Mouse (Mus musculus): Measurements from ENCODE around the gene Maml3. TPM values are rescaled to one million over a fixed set of nuclear protein-coding genes. Genes with fewer than 3 reads are reported as not detected.
A peak's percentile ranks its signal among the peaks of the same experiment; 100 is the strongest.

The Maml3 gene
- polyA plus RNA-seq, 1 experiment from 2014 or later = 5.6 TPM

- Histone ChIP-seq H3K27ac (peak overlapping the region; percentile 70), H3K27me3 (ENCODE audit: insufficient read depth, poor library complexity, severe bottlenecking) (no peaks in the 10 kb centered on the region), H3K36me3 (no peaks in the 10 kb centered on the region), H3K9me3 (no peaks in the 10 kb centered on the region), H3K4me1 (replicated peaks) (peaks cover 33% of the 10 kb centered on the region), H3K4me3 (no peak overlapping the region)
- WGBS = 84% methylated on average over 16 of the region's 16 CpGs
- DNase-seq (ENCODE audit: low spot score) = no peak
Observed at GRCm38 (mm10) chr3:51731949-51732636, 372.8 kb downstream of the Maml3 start.

GRCm38 (mm10) chr3:51730662-51731061 is 374.2 kb downstream of the Maml3 start:
- H3K4me1 ChIP-seq (replicated peaks) = peaks cover 34% of the 10 kb centered on the region
- no peaks in the 10 kb centered on the region for H3K27me3 ChIP-seq (ENCODE audit: insufficient read depth, poor library complexity, severe bottlenecking)
- no peak for DNase-seq (ENCODE audit: low spot score)
- 91% methylated on average over 7 of the region's 7 CpGs for WGBS
- no peak overlapping the region for H3K4me3 ChIP-seq
- H3K27ac ChIP-seq = peak overlapping the region; percentile 14; the same call in 1 of the 2 replicates
- no peaks in the 10 kb centered on the region for H3K9me3 ChIP-seq
- no peaks in the 10 kb centered on the region for H3K36me3 ChIP-seq

DNA sequence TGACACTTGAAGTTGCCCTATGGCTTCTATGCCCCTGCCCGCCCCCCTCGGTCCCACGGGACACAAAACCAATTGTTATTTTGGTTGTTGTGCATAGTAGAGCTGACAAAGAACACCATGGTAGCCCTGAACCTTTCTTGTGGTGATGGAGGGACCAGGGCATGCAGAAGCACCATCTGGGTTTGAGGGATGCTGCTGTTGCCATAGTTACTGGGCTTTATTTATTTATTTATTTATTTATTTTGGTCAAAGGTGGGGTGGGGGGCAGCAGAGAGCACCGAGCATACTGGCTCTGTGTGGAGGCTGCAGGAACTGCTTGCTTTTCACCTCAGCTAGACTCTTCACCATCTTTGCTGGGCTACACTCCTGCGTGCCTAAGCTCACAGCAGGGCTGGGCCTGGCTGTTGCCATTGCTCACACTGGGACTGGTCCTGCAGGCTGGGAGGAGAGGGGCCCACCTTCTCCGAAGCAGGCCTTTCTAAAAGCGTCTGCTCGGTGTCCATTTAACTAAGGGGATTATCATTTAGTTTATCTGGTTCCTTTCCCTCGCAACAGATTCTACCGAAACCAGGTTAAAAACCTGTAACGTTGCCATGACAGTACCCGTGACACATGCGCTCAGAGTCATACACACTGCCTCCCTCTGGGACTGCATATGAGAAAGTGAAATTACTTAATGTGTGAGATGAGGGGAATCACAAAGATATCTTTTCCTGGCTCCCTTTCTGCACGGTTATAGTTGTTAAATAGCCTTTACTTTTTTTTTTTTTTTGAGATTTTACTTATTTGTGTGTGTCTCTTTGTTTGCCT is 375.6 kb downstream of the Maml3 start:
- no peaks in the 10 kb centered on the region for H3K9me3 ChIP-seq
- no peak overlapping the region for H3K4me3 ChIP-seq
- peaks cover 39% of the 10 kb centered on the region for H3K4me1 ChIP-seq (replicated peaks)
- peak overlapping the region; percentile 82 for H3K27ac ChIP-seq
- no peaks in the 10 kb centered on the region for H3K27me3 ChIP-seq (ENCODE audit: insufficient read depth, poor library complexity, severe bottlenecking)
- DNase-seq (ENCODE audit: low spot score) = no peak
- H3K36me3 ChIP-seq = no peaks in the 10 kb centered on the region
- WGBS = 66% methylated on average over 14 of the region's 14 CpGs

- peaks cover 39% of the 10 kb centered on the region for H3K4me1 ChIP-seq (replicated peaks)
- 85% methylated on average over 12 of the region's 12 CpGs for WGBS
- no peak for DNase-seq (ENCODE audit: low spot score)
- peak overlapping the region; percentile 82 for H3K27ac ChIP-seq
- H3K36me3 ChIP-seq = no peaks in the 10 kb centered on the region
- no peak overlapping the region for H3K4me3 ChIP-seq
- H3K9me3 ChIP-seq = no peaks in the 10 kb centered on the region
- no peaks in the 10 kb centered on the region for H3K27me3 ChIP-seq (ENCODE audit: insufficient read depth, poor library complexity, severe bottlenecking)
Observed at GRCm38 (mm10) chr3:51728456-51728855, 376.4 kb downstream of the Maml3 start.

- no peak overlapping the region for H3K4me3 ChIP-seq
- H3K27ac ChIP-seq = peak overlapping the region; percentile 74
- 83% methylated on average over 8 of the region's 8 CpGs for WGBS
- H3K4me1 ChIP-seq (replicated peaks) = peaks cover 42% of the 10 kb centered on the region
- H3K9me3 ChIP-seq = no peaks in the 10 kb centered on the region
- no peak for DNase-seq (ENCODE audit: low spot score)
- H3K36me3 ChIP-seq = no peaks in the 10 kb centered on the region
- no peaks in the 10 kb centered on the region for H3K27me3 ChIP-seq (ENCODE audit: insufficient read depth, poor library complexity, severe bottlenecking)
Observed at GRCm38 (mm10) chr3:51727968-51728367, 376.9 kb downstream of the Maml3 start.

DNA sequence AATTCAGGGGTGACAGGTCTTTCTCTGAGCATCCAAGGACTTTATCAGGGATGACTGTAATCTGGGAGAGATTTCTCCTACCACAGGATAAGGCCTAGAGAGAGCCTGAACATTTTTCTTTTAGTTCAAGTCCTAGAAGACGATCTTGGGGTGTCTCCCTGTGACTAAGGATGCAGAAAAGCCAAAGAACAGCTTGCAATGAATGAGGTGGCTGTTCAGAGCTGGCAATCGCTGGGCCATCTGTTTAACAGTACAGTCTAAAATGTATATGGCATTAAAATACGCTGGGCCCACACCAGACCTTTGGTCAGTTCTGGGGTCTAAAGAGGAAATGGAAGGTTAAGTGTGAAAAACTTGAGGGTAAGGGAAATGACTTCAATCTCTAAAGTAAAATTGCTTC is 377.4 kb downstream of the Maml3 start:
- H3K27me3 ChIP-seq (ENCODE audit: insufficient read depth, poor library complexity, severe bottlenecking) = no peaks in the 10 kb centered on the region
- DNase-seq (ENCODE audit: low spot score) = no peak
- no peaks in the 10 kb centered on the region for H3K36me3 ChIP-seq
- no peaks in the 10 kb centered on the region for H3K9me3 ChIP-seq
- H3K27ac ChIP-seq = peak overlapping the region; percentile 74
- no peak overlapping the region for H3K4me3 ChIP-seq
- 85% methylated on average over 3 of the region's 3 CpGs for WGBS
- H3K4me1 ChIP-seq (replicated peaks) = peaks cover 38% of the 10 kb centered on the region

- 84% methylated on average over 6 of the region's 6 CpGs for WGBS
- H3K27me3 ChIP-seq (ENCODE audit: insufficient read depth, poor library complexity, severe bottlenecking) = no peaks in the 10 kb centered on the region
- H3K9me3 ChIP-seq = no peaks in the 10 kb centered on the region
- no peak overlapping the region for H3K4me3 ChIP-seq
- DNase-seq (ENCODE audit: low spot score) = no peak
- H3K36me3 ChIP-seq = no peaks in the 10 kb centered on the region
- H3K27ac ChIP-seq = 0 out of 2 replicates have a peak overlapping the region, but pooled peaks have one; percentile 6
- H3K4me1 ChIP-seq (replicated peaks) = peaks cover 30% of the 10 kb centered on the region
Observed at GRCm38 (mm10) chr3:51726257-51726656, 378.6 kb downstream of the Maml3 start.

- DNase-seq (ENCODE audit: low spot score) = no peak
- Histone ChIP-seq H3K27ac (no peak overlapping the region), H3K9me3 (no peaks in the 10 kb centered on the region), H3K36me3 (no peaks in the 10 kb centered on the region), H3K4me1 (replicated peaks) (0 out of 2 replicates have a peak, but pooled peaks cover 18% of the 10 kb centered on the region), H3K4me3 (no peak overlapping the region), H3K27me3 (ENCODE audit: insufficient read depth, poor library complexity, severe bottlenecking) (no peaks in the 10 kb centered on the region)
- 84% methylated on average over 1 of the region's 1 CpGs for WGBS
Observed at GRCm38 (mm10) chr3:51719982-51720381, 384.9 kb downstream of the Maml3 start.

DNA sequence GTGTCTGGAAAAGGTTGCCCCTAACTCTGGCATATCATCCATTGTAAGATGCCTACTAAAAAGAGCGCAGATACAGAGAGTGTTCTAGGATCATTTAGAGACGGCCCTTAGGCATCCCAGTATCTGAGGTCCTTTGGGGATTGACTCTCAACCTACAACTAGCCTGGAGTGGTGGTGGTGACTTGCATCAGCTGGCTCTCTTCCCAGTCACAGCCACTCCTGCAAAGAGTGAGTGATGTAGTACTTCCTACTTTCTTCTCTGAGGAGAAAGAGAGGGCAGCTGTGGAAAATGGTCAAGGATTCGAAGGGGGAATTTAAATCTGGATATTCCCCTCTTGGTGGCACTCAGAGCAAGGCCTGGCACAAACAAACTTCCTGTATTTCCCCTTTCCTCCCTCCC is 385.5 kb downstream of the Maml3 start:
- no peak for DNase-seq (ENCODE audit: low spot score)
- Histone ChIP-seq H3K4me1 (replicated peaks) (0 out of 2 replicates have a peak, but pooled peaks cover 20% of the 10 kb centered on the region), H3K9me3 (no peaks in the 10 kb centered on the region), H3K27ac (no peak overlapping the region), H3K36me3 (no peaks in the 10 kb centered on the region), H3K4me3 (no peak overlapping the region), H3K27me3 (ENCODE audit: insufficient read depth, poor library complexity, severe bottlenecking) (no peaks in the 10 kb centered on the region)
- 92% methylated on average over 3 of the region's 3 CpGs for WGBS

GRCm38 (mm10) chr3:51717909-51718308 is 387.0 kb downstream of the Maml3 start:
- Histone ChIP-seq H3K36me3 (no peaks in the 10 kb centered on the region), H3K9me3 (no peaks in the 10 kb centered on the region), H3K27me3 (ENCODE audit: insufficient read depth, poor library complexity, severe bottlenecking) (no peaks in the 10 kb centered on the region), H3K4me1 (replicated peaks) (peaks cover 27% of the 10 kb centered on the region), H3K27ac (peak overlapping the region; percentile 23; the same call in 1 of the 2 replicates), H3K4me3 (no peak overlapping the region)
- WGBS = 79% methylated on average over 4 of the region's 4 CpGs
- no peak for DNase-seq (ENCODE audit: low spot score)

DNA sequence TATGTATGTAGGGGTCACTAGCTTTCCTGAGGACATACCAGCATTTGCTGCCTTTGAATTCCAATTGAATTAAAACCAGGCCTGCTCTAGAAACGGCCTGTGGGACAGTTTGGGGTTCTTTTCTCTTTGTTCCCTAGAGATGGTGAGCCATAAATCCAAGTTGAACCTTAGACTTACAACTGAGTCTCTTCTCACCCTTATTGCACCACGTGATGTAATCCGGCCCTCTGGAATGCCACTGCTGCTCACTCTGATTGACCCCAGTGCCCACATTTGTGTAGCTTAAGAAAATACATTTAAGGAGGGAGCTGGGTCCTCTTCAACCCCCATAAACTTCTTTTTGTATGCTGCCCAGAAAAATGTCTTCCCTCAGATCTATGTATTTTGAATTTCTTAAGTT is 387.4 kb downstream of the Maml3 start:
- H3K27me3 ChIP-seq (ENCODE audit: insufficient read depth, poor library complexity, severe bottlenecking) = no peaks in the 10 kb centered on the region
- peaks cover 30% of the 10 kb centered on the region for H3K4me1 ChIP-seq (replicated peaks)
- no peaks in the 10 kb centered on the region for H3K9me3 ChIP-seq
- DNase-seq (ENCODE audit: low spot score) = no peak
- no peaks in the 10 kb centered on the region for H3K36me3 ChIP-seq
- peak overlapping the region; percentile 53 for H3K27ac ChIP-seq
- WGBS = 56% methylated on average over 3 of the region's 3 CpGs
- no peak overlapping the region for H3K4me3 ChIP-seq

DNA sequence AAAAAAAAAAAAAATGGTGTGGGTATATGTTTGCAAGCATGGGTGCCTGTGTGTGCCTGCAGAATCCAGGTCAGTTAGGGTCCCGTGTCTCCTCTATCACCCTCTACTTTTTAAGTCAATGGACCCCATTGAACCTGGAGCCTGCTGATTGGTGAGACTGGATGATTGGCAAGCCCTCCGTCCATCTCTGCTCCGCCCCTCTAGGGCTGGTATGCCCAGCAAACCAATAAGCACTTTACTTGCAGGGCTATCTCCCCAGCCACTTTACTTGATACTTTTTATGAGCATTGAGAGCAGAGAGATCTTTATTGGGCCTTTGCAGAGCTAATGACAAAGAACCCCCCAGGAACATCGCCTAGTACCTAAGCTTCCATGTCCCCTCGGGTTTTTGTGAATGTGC is 390.4 kb downstream of the Maml3 start:
- no peaks in the 10 kb centered on the region for H3K9me3 ChIP-seq
- DNase-seq (ENCODE audit: low spot score) = no peak
- WGBS = 88% methylated on average over 5 of the region's 5 CpGs
- no peaks in the 10 kb centered on the region for H3K36me3 ChIP-seq
- H3K4me3 ChIP-seq = no peak overlapping the region
- no peaks in the 10 kb centered on the region for H3K27me3 ChIP-seq (ENCODE audit: insufficient read depth, poor library complexity, severe bottlenecking)
- H3K4me1 ChIP-seq (replicated peaks) = peaks cover 42% of the 10 kb centered on the region
- no peak overlapping the region; the same call in 1 of the 2 replicates for H3K27ac ChIP-seq

DNA sequence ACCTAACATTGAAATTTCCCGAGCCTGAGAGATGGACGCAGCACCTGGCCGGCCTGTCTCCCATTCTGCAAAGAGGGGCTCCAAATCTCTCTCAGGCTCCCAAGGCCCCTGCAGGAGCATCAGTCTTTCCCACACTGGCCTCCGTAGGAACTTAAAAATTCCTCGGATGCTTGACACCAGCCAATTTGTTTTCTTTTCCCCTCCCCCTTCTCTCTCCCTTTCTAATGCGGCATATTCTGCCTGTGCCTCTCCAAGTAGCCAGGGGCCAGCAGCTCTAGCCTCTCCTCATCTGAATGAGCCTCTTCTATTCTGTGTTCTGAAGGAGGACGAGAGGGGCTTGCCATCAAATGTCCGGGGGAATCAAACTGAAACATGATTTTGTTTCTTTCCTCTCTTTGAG is 391.6 kb downstream of the Maml3 start:
- H3K4me3 ChIP-seq = no peak overlapping the region
- H3K27ac ChIP-seq = peak overlapping the region; percentile 78
- H3K36me3 ChIP-seq = no peaks in the 10 kb centered on the region
- DNase-seq (ENCODE audit: low spot score) = peak; percentile 38
- 14% methylated on average over 8 of the region's 8 CpGs for WGBS
- H3K27me3 ChIP-seq (ENCODE audit: insufficient read depth, poor library complexity, severe bottlenecking) = no peaks in the 10 kb centered on the region
- peaks cover 52% of the 10 kb centered on the region for H3K4me1 ChIP-seq (replicated peaks)
- no peaks in the 10 kb centered on the region for H3K9me3 ChIP-seq

Measured in hindbrain, embryonic 10.5 days (tissue).